Mouse (Mus musculus) neural tube, embryonic 14.5 days (tissue): ENCODE data around the gene Itga5. TPM values are rescaled to one million over a fixed set of nuclear protein-coding genes. Genes with fewer than 3 reads are reported as not detected.

ENCODE experiments used
- ATAC-seq: fragments of 200-750 bp; cut with Nextera tagmentation; 2 replicates; pipeline ENCODE4 v1.8.0; 2017; ENCODE audit warnings: low read depth, mild to moderate bottlenecking, moderate TSS enrichment, moderate library complexity
- H3K27ac ChIP-seq: fragments of 300-500 bp; sonication (generic); 2 replicates; pipeline ENCODE4 v1.5.1; 2014; ENCODE audit warnings: low read depth, mild to moderate bottlenecking, control low read depth, low read length, moderate library complexity, mixed read lengths
- H3K27me3 ChIP-seq: fragments of 300-500 bp; sonication (generic); 2 replicates; pipeline ENCODE4 v1.6.1; 2014; ENCODE audit warnings: low read length; ENCODE audit not compliant: control insufficient read depth, insufficient read depth
- H3K36me3 ChIP-seq: fragments of 300-500 bp; sonication (generic); 2 replicates; pipeline ENCODE4 v1.6.1; 2014; ENCODE audit warnings: low read length, mixed read lengths; ENCODE audit not compliant: control insufficient read depth, insufficient read depth
- H3K4me1 ChIP-seq: fragments of 300-500 bp; sonication (generic); 2 replicates; pipeline ENCODE4 v1.6.1; 2014; ENCODE audit warnings: low read length; ENCODE audit not compliant: control insufficient read depth, insufficient read depth
- H3K4me2 ChIP-seq: fragments of 300-500 bp; sonication (generic); 2 replicates; pipeline ENCODE4 v1.6.1; 2014; ENCODE audit warnings: mild to moderate bottlenecking, low read depth, low read length, control low read depth
- H3K4me3 ChIP-seq: fragments of 300-500 bp; sonication (generic); 2 replicates; pipeline ENCODE4 v1.5.1; 2014; ENCODE audit warnings: low read depth, low read length, control low read depth, mixed read lengths
- H3K9ac ChIP-seq: fragments of 300-500 bp; sonication (generic); replicated peaks from 2 replicates; pipeline ENCODE4 v1.6.1; 2014; ENCODE audit warnings: low read depth, mild to moderate bottlenecking, control low read depth, low read length, mixed read lengths
- H3K9me3 ChIP-seq: fragments of 300-500 bp; sonication (generic); 2 replicates; pipeline ENCODE4 v1.6.1; 2016; ENCODE audit warnings: low read length; ENCODE audit not compliant: control insufficient read depth
- WGBS: fragments of 180-500 bp; shearing (Covaris S2); extraction: QIAGEN DNeasy Blood & Tissue Kit; methylation state at CpG from one replicate; pipeline ENCODE4 v1.1.7; 2014; 5-methylcytosine and 5-hydroxymethylcytosine counted together
- polyA plus RNA-seq: library from polyadenylated mRNA; unstranded; fragments of >200 nt; fragmentation: Nextera tagmentation; extraction: Ambion mirVana; gene quantifications from 2 replicates; pipeline ENCODE4 v1.2.1, GENCODE M21; 2014

Itga5 gene
- polyA plus RNA-seq, 1 experiment from 2014 or later, result 3.8 TPM

GRCm38 (mm10) chr15:103303916-103304615 lies 62.5 kb downstream of the Itga5 start:
- Histone ChIP-seq H3K27me3 (no peaks in the 10 kb centered on the region), H3K36me3 (no peaks in the 10 kb centered on the region), H3K9me3 (no peaks in the 10 kb centered on the region), H3K4me3 (peak overlapping the region; percentile 22; the same call in 1 of the 2 replicates), H3K27ac (peak overlapping the region; percentile 100), H3K4me2 (peak overlapping the region; percentile 45), H3K9ac (peak overlapping the region; percentile 39), H3K4me1 (peaks cover 73% of the 10 kb centered on the region)
- under 1% methylated on average over 8 of the region's 8 CpGs for WGBS
- ATAC-seq, result no peak

GRCm38 (mm10) chr15:103302341-103303021 lies 64.1 kb downstream of the Itga5 start:
- no peak for ATAC-seq
- 0 out of 2 replicates have a peak overlapping the region, but pooled peaks have one; percentile 17 for H3K9ac ChIP-seq

GRCm38 (mm10) chr15:103301547-103302340 lies 64.8 kb downstream of the Itga5 start:
- H3K27ac ChIP-seq, result peak overlapping the region; percentile 100
- ATAC-seq, result no peak
- H3K9me3 ChIP-seq, result no peaks in the 10 kb centered on the region
- peak overlapping the region; percentile 17; the same call in 1 of the 2 replicates for H3K9ac ChIP-seq
- H3K4me3 ChIP-seq, result no peak overlapping the region
- H3K36me3 ChIP-seq, result no peaks in the 10 kb centered on the region
- peaks cover 90% of the 10 kb centered on the region for H3K4me1 ChIP-seq
- H3K27me3 ChIP-seq, result no peaks in the 10 kb centered on the region
- H3K4me2 ChIP-seq, result 0 out of 2 replicates have a peak overlapping the region, but pooled peaks have one; percentile 2
- WGBS, result 11% methylated on average over 5 of the region's 5 CpGs

More at GRCm38 (mm10) chr15:103302341-103303021, 64.1 kb downstream of the Itga5 start:
- Histone ChIP-seq H3K27me3 (no peaks in the 10 kb centered on the region), H3K9me3 (no peaks in the 10 kb centered on the region), H3K4me1 (peaks cover 84% of the 10 kb centered on the region), H3K27ac (peak overlapping the region; percentile 100), H3K4me3 (no peak overlapping the region), H3K36me3 (no peaks in the 10 kb centered on the region), H3K4me2 (no peak overlapping the region)
- 7% methylated on average over 6 of the region's 6 CpGs for WGBS

- H3K4me1 ChIP-seq, result peaks cover 92% of the 10 kb centered on the region
Observed at GRCm38 (mm10) chr15:103301046-103301445, 65.5 kb downstream of the Itga5 start.

GRCm38 (mm10) chr15:103300560-103300959 lies 66.0 kb downstream of the Itga5 start:
- Histone ChIP-seq H3K9ac (peak overlapping the region; percentile 47), H3K27ac (peak overlapping the region; percentile 100), H3K9me3 (no peaks in the 10 kb centered on the region), H3K4me3 (no peak overlapping the region), H3K4me1 (peaks cover 92% of the 10 kb centered on the region), H3K36me3 (no peaks in the 10 kb centered on the region), H3K27me3 (no peaks in the 10 kb centered on the region), H3K4me2 (peak overlapping the region; percentile 7)
- 6% methylated on average over 2 of the region's 2 CpGs for WGBS
- ATAC-seq, result 0 out of 2 replicates have a peak, but pooled peaks have one; percentile 1

More at GRCm38 (mm10) chr15:103301046-103301445, 65.5 kb downstream of the Itga5 start:
- Histone ChIP-seq H3K9ac (no peak overlapping the region), H3K27me3 (no peaks in the 10 kb centered on the region), H3K36me3 (no peaks in the 10 kb centered on the region), H3K9me3 (no peaks in the 10 kb centered on the region), H3K27ac (peak overlapping the region; percentile 100), H3K4me2 (peak overlapping the region; percentile 7), H3K4me3 (no peak overlapping the region)
- 4% methylated on average over 2 of the region's 2 CpGs for WGBS
- ATAC-seq, result no peak

- Histone ChIP-seq H3K9ac (peak overlapping the region; percentile 47; the same call in 1 of the 2 replicates), H3K27ac (peak overlapping the region; percentile 100), H3K27me3 (no peaks in the 10 kb centered on the region), H3K36me3 (no peaks in the 10 kb centered on the region), H3K4me2 (peak overlapping the region; percentile 7), H3K4me3 (peak overlapping the region; percentile 2; the same call in 1 of the 2 replicates), H3K9me3 (no peaks in the 10 kb centered on the region), H3K4me1 (peaks cover 96% of the 10 kb centered on the region)
- WGBS, result 5% methylated on average over 18 of the region's 18 CpGs
- peak; percentile 76 for ATAC-seq
Observed at GRCm38 (mm10) chr15:103300067-103300471, 66.5 kb downstream of the Itga5 start.

GRCm38 (mm10) chr15:103299644-103300043 lies 66.9 kb downstream of the Itga5 start:
- H3K4me1 ChIP-seq, result peaks cover 94% of the 10 kb centered on the region
- no peaks in the 10 kb centered on the region for H3K36me3 ChIP-seq
- H3K4me3 ChIP-seq, result peak overlapping the region; percentile 2; the same call in 1 of the 2 replicates
- peak overlapping the region; percentile 7 for H3K4me2 ChIP-seq
- no peak; the same call in 1 of the 2 replicates for ATAC-seq
- no peaks in the 10 kb centered on the region for H3K9me3 ChIP-seq
- peak overlapping the region; percentile 47; the same call in 1 of the 2 replicates for H3K9ac ChIP-seq
- WGBS, result 3% methylated on average over 8 of the region's 8 CpGs
- H3K27ac ChIP-seq, result peak overlapping the region; percentile 100
- H3K27me3 ChIP-seq, result no peaks in the 10 kb centered on the region

- Histone ChIP-seq H3K4me1 (peaks cover 88% of the 10 kb centered on the region), H3K36me3 (no peaks in the 10 kb centered on the region), H3K4me2 (peak overlapping the region; percentile 7; the same call in 1 of the 2 replicates), H3K9ac (no peak overlapping the region), H3K9me3 (no peaks in the 10 kb centered on the region), H3K27ac (peak overlapping the region; percentile 100), H3K4me3 (no peak overlapping the region), H3K27me3 (no peaks in the 10 kb centered on the region)
- ATAC-seq, result no peak
- 50% methylated on average over 5 of the region's 5 CpGs for WGBS
Observed at GRCm38 (mm10) chr15:103298861-103299616, 67.5 kb downstream of the Itga5 start.
